Mouse (Mus musculus) midbrain, embryonic 11.5 days (tissue): Measurements from ENCODE around the gene Rims1. TPM values are rescaled to one million over a fixed set of nuclear protein-coding genes. Genes with fewer than 3 reads are reported as not detected.

ENCODE experiments used
- ATAC-seq: fragments of 200-750 bp; cut with Nextera tagmentation; 2 replicates; pipeline ENCODE4 v1.8.0; 2017; ENCODE audit warnings: moderate TSS enrichment, moderate library complexity; ENCODE audit not compliant: low FRiP score
- DNase-seq: peaks from one replicate; pipeline ENCODE4 v3.0.0; 2015; ENCODE audit warnings: low spot score; ENCODE audit errors: missing footprints
- H3K27ac ChIP-seq: fragments of 300-500 bp; sonication (generic); 2 replicates; pipeline ENCODE4 v1.5.1; 2014; ENCODE audit warnings: low read depth, low read length
- H3K27me3 ChIP-seq: fragments of 300-500 bp; sonication (generic); 2 replicates; pipeline ENCODE4 v1.6.1; 2014; ENCODE audit warnings: mild to moderate bottlenecking, low read length, moderate library complexity, mixed read lengths; ENCODE audit not compliant: control insufficient read depth, insufficient read depth
- H3K36me3 ChIP-seq: fragments of 300-500 bp; sonication (generic); 2 replicates; pipeline ENCODE4 v1.6.1; 2014; ENCODE audit warnings: mild to moderate bottlenecking, low read length, moderate library complexity, mixed read lengths; ENCODE audit not compliant: control insufficient read depth, insufficient read depth
- H3K4me1 ChIP-seq: fragments of 300-500 bp; sonication (generic); 2 replicates; pipeline ENCODE4 v1.6.1; 2014; ENCODE audit warnings: low read length; ENCODE audit not compliant: control insufficient read depth, insufficient read depth
- H3K4me2 ChIP-seq: fragments of 300-500 bp; sonication (generic); 2 replicates; pipeline ENCODE4 v1.6.1; 2014; ENCODE audit warnings: mild to moderate bottlenecking, moderate library complexity
- H3K4me3 ChIP-seq: fragments of 300-500 bp; sonication (generic); 2 replicates; pipeline ENCODE4 v1.5.1; 2014; ENCODE audit warnings: low read depth, low read length
- H3K9ac ChIP-seq: fragments of 300-500 bp; sonication (generic); 2 replicates; pipeline ENCODE4 v1.6.1; 2014; ENCODE audit warnings: low read length
- H3K9me3 ChIP-seq: fragments of 300-500 bp; sonication (generic); 2 replicates; pipeline ENCODE4 v1.6.1; 2016; ENCODE audit warnings: low read length; ENCODE audit not compliant: control insufficient read depth
- WGBS: fragments of 180-500 bp; shearing (Covaris S2); extraction: QIAGEN DNeasy Blood & Tissue Kit; methylation state at CpG from one replicate; pipeline ENCODE4 v1.1.7; 2014; 5-methylcytosine and 5-hydroxymethylcytosine counted together
- polyA plus RNA-seq: library from polyadenylated mRNA; unstranded; fragments of >200 nt; fragmentation: Nextera tagmentation; extraction: Ambion mirVana; gene quantifications from 2 replicates; pipeline ENCODE4 v1.2.1, GENCODE M21; 2014

Rims1 gene
- polyA plus RNA-seq, 1 experiment from 2014 or later, result 3.6 TPM

GRCm38 (mm10) chr1:22248898-22249386, 556.9 kb downstream of the Rims1 start:
- H3K27me3 ChIP-seq, result no peaks in the 10 kb centered on the region
- ATAC-seq, result no peak
- H3K36me3 ChIP-seq, result no peaks in the 10 kb centered on the region
- no peaks in the 10 kb centered on the region for H3K4me1 ChIP-seq
- no peak overlapping the region for H3K9ac ChIP-seq
- no peaks in the 10 kb centered on the region for H3K9me3 ChIP-seq
- no peak overlapping the region for H3K4me3 ChIP-seq
- no peak overlapping the region for H3K4me2 ChIP-seq
- DNase-seq, result no peak
- H3K27ac ChIP-seq, result no peak overlapping the region

GRCm38 (mm10) chr1:22245748-22246147, 560.0 kb downstream of the Rims1 start:
- H3K9me3 ChIP-seq, result no peaks in the 10 kb centered on the region
- ATAC-seq, result no peak
- 93% methylated on average over 2 of the region's 2 CpGs for WGBS
- no peaks in the 10 kb centered on the region for H3K4me1 ChIP-seq
- H3K27me3 ChIP-seq, result no peaks in the 10 kb centered on the region
- no peak overlapping the region for H3K4me2 ChIP-seq
- no peak overlapping the region for H3K4me3 ChIP-seq
- no peak overlapping the region for H3K27ac ChIP-seq
- no peak for DNase-seq
- no peak overlapping the region for H3K9ac ChIP-seq
- no peaks in the 10 kb centered on the region for H3K36me3 ChIP-seq
